Mouse (Mus musculus): ENCODE results near the gene Cxcl10. TPM values are rescaled to one million over a fixed set of nuclear protein-coding genes. Genes with fewer than 3 reads are reported as not detected.

Cxcl10 gene
- polyA plus RNA-seq, 1 experiment from 2014 or later: 3.5 TPM

DNA sequence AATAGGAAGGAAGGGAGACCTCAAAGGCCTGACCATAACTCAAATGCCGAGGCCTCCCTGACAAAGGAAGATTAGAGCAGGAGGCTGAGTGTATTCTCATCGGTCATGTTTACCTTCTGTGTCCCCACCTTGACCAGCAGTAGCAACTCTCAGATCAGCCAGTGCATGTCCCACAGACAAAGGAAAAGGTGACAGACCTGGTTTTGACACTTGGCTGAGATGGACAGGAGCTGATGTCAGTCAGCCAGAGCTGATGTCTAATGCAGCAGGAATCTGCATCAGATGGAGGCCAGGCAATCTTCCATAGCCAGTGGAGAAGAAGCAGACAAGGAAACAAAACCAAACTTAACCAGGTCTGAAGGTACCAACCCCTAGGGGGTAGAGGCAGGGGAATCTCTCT lies 23.9 kb upstream of the Cxcl10 start:
- H3K36me3 ChIP-seq (ENCODE audit: control insufficient read depth, insufficient read depth): no peaks in the 10 kb centered on the region
- no peaks in the 10 kb centered on the region for H3K9me3 ChIP-seq (replicated peaks; ENCODE audit: control insufficient read depth, low read length)
- H3K27me3 ChIP-seq (ENCODE audit: control insufficient read depth, insufficient read depth, low read depth, low read length): no peaks in the 10 kb centered on the region
- no peak overlapping the region for H3K27ac ChIP-seq (ENCODE audit: low read length)
- H3K4me2 ChIP-seq (ENCODE audit: low read depth, low read length): no peak overlapping the region
- ATAC-seq (ENCODE audit: low read depth): no peak
- H3K4me1 ChIP-seq (ENCODE audit: control insufficient read depth, low read depth, low read length): peaks cover 19% of the 10 kb centered on the region
- H3K4me3 ChIP-seq (ENCODE audit: low read depth, low read length): no peak overlapping the region
- 10% methylated on average over 2 of the region's 2 CpGs for WGBS (ENCODE audit: insufficient replicate concordance)
- H3K9ac ChIP-seq (ENCODE audit: low read depth, low read length): no peak overlapping the region

DNA sequence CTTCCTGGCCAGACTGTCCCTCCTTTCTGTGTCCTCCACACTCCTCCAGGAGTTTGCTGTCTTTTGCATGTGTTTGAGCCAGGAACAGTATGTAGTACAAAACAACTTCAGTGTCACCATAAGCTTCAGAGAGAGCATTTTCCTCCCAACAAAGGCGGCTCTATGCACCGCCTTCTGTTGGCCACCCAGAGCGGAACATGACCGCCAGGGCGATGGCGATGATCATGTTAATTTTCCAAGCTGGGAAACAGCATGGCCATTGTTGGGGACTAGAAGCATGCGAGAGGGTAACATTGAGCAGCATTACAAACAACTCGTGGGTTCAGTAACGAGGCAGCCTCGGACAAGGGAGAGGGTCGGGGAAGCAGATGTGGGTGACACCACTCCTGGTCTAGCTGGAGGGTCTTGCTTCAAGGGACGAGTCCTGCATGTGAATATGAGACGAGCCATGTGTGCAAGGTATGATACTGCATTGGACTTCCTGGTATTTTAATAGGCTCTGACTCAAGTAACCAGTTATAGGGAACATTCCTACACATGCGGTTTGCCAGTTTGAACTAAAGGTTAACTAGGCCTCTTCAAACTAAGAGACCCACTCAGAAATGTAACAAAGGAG lies 22.8 kb upstream of the Cxcl10 start:
- no peak for ATAC-seq (ENCODE audit: low read depth)
- H3K4me1 ChIP-seq (ENCODE audit: control insufficient read depth, low read depth, low read length): peaks cover 19% of the 10 kb centered on the region
- no peak overlapping the region for H3K9ac ChIP-seq (ENCODE audit: low read depth, low read length)
- no peaks in the 10 kb centered on the region for H3K9me3 ChIP-seq (replicated peaks; ENCODE audit: control insufficient read depth, low read length)
- no peaks in the 10 kb centered on the region for H3K36me3 ChIP-seq (ENCODE audit: control insufficient read depth, insufficient read depth)
- H3K4me3 ChIP-seq (ENCODE audit: low read depth, low read length): no peak overlapping the region
- no peaks in the 10 kb centered on the region for H3K27me3 ChIP-seq (ENCODE audit: control insufficient read depth, insufficient read depth, low read depth, low read length)
- no peak overlapping the region for H3K4me2 ChIP-seq (ENCODE audit: low read depth, low read length)
- whole genome bisulfite sequencing (ENCODE audit: insufficient replicate concordance): 68% methylated on average over 14 of the region's 14 CpGs
- H3K27ac ChIP-seq (ENCODE audit: low read length): no peak overlapping the region

DNA sequence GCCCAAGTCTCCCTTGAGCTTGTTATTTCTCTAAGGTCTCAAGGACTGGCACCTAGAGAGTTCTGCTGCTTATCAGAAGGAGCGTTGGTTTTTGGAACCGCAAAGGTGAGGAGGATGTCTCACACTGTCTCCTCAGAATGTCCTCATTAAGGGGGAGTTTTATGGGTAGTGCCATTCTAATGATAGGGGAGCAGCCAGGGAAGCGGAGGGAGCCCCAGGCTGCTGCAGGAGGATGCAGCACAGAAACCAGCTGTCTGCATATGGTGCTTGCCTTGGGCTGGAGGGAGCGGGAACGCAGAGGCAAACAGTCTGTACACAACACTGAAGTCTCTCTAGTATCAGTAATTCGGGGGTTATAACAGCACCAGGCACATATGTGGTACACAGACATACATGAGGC lies 22.2 kb upstream of the Cxcl10 start:
- no peak for ATAC-seq (ENCODE audit: low read depth)
- WGBS (ENCODE audit: insufficient replicate concordance): 62% methylated on average over 6 of the region's 6 CpGs
- H3K27me3 ChIP-seq (ENCODE audit: control insufficient read depth, insufficient read depth, low read depth, low read length): no peaks in the 10 kb centered on the region

DNA sequence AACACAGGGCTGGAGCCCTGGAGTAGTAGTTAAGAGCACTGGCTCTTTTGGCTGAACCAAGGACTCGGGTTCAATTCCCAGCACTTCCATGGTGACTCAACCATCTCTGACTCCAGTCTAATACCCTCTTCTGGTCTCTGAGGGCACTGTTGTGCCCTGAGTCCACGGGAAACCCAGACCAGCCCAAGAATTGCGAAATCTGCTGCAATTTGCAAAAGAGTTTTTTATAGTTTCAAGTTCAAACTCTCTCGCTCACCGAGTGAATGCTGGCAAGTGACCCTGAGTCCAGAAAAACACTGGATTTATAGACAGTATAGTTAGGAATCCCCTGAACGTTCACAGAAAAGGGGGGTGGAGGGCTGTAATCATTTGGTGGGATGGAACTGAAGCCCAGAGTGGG lies 21.7 kb upstream of the Cxcl10 start:
- Histone ChIP-seq H3K4me1 (ENCODE audit: control insufficient read depth, low read depth, low read length) (peaks cover 14% of the 10 kb centered on the region), H3K36me3 (ENCODE audit: control insufficient read depth, insufficient read depth) (no peaks in the 10 kb centered on the region), H3K27me3 (ENCODE audit: control insufficient read depth, insufficient read depth, low read depth, low read length) (no peaks in the 10 kb centered on the region), H3K9ac (ENCODE audit: low read depth, low read length) (no peak overlapping the region), H3K27ac (ENCODE audit: low read length) (no peak overlapping the region), H3K4me2 (ENCODE audit: low read depth, low read length) (no peak overlapping the region), H3K4me3 (ENCODE audit: low read depth, low read length) (no peak overlapping the region), H3K9me3 (replicated peaks; ENCODE audit: control insufficient read depth, low read length) (no peaks in the 10 kb centered on the region)
- 43% methylated on average over 6 of the region's 6 CpGs for WGBS (ENCODE audit: insufficient replicate concordance)
- no peak for ATAC-seq (ENCODE audit: low read depth)

More for the DNA sequence above, 22.2 kb upstream of the Cxcl10 start:
- peaks cover 17% of the 10 kb centered on the region for H3K4me1 ChIP-seq (ENCODE audit: control insufficient read depth, low read depth, low read length)
- H3K9me3 ChIP-seq (replicated peaks; ENCODE audit: control insufficient read depth, low read length): no peaks in the 10 kb centered on the region
- H3K9ac ChIP-seq (ENCODE audit: low read depth, low read length): no peak overlapping the region
- no peak overlapping the region for H3K4me3 ChIP-seq (ENCODE audit: low read depth, low read length)
- H3K4me2 ChIP-seq (ENCODE audit: low read depth, low read length): no peak overlapping the region
- H3K27ac ChIP-seq (ENCODE audit: low read length): no peak overlapping the region
- no peaks in the 10 kb centered on the region for H3K36me3 ChIP-seq (ENCODE audit: control insufficient read depth, insufficient read depth)

DNA sequence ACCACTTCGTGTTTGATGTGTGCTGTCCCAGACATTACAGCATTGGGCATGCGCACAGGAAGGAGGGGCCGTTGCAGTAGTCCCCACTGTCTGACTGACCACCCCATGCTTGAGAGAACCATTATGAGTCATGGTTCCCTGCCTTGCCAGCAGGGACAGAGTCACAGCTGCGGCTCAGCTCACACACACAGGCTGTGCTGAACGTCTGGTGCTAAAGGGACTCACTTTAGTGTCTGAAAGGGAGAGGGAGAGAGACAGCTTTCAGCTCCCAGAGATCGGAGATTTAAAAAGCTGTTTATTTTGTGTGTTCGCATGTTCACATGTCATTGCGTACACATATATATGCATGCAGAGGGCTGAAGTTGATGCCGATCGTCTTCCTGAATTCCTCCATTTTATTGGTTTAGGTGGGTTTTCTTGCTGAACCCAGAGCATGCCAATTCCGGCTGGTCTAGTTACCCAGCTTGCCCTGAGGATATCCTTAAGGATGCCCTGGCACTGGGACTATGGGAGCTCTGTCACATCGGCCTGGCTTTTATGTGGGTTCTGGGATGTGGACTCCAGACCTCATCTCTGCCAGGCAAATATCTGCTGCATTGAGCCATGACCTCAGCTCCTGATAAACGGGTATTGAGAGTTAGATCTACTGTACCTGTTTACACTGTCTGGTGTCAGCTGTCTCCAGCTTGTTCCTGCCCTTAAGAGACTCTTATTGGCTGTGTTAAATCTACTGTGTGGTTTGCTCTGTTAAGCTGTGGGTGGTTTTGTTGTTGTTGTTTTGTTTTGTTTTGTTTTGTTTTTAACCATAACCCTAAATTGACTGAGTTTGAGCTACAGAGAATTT lies 20.7 kb upstream of the Cxcl10 start:
- Histone ChIP-seq H3K27ac (ENCODE audit: low read length) (peak overlapping the region; percentile 40; the same call in 1 of the 2 replicates), H3K27me3 (ENCODE audit: control insufficient read depth, insufficient read depth, low read depth, low read length) (no peaks in the 10 kb centered on the region), H3K36me3 (ENCODE audit: control insufficient read depth, insufficient read depth) (no peaks in the 10 kb centered on the region), H3K4me2 (ENCODE audit: low read depth, low read length) (no peak overlapping the region), H3K4me3 (ENCODE audit: low read depth, low read length) (no peak overlapping the region), H3K9ac (ENCODE audit: low read depth, low read length) (no peak overlapping the region), H3K4me1 (ENCODE audit: control insufficient read depth, low read depth, low read length) (peaks cover 14% of the 10 kb centered on the region), H3K9me3 (replicated peaks; ENCODE audit: control insufficient read depth, low read length) (no peaks in the 10 kb centered on the region)
- peak; percentile 37 for ATAC-seq (ENCODE audit: low read depth)
- 55% methylated on average over 13 of the region's 13 CpGs for WGBS (ENCODE audit: insufficient replicate concordance)

DNA sequence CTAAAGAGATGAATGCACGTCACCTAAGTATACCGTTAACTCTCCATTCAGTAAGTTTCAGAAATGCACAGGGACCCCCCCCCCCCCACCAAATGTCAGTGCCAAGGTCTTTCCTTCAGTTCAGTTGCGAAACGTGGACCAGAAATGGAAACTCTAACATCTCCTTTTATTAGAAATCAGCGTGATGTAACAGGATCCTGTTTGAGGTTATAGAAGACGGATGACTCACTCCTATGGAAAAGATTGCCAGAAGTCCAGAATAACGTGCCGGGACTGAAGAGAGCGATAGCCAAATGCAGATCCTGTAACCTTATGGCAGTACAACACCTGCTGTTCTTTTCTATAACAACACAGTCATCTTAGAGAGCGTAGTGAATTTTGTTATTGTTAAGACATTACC lies 19.7 kb upstream of the Cxcl10 start:
- H3K4me2 ChIP-seq (ENCODE audit: low read depth, low read length): no peak overlapping the region
- no peak for ATAC-seq (ENCODE audit: low read depth)
- H3K9me3 ChIP-seq (replicated peaks; ENCODE audit: control insufficient read depth, low read length): no peaks in the 10 kb centered on the region
- H3K36me3 ChIP-seq (ENCODE audit: control insufficient read depth, insufficient read depth): no peaks in the 10 kb centered on the region
- no peak overlapping the region for H3K9ac ChIP-seq (ENCODE audit: low read depth, low read length)
- peaks cover 14% of the 10 kb centered on the region for H3K4me1 ChIP-seq (ENCODE audit: control insufficient read depth, low read depth, low read length)
- 47% methylated on average over 10 of the region's 10 CpGs for WGBS (ENCODE audit: insufficient replicate concordance)
- no peak overlapping the region; the same call in 1 of the 2 replicates for H3K27ac ChIP-seq (ENCODE audit: low read length)
- no peaks in the 10 kb centered on the region for H3K27me3 ChIP-seq (ENCODE audit: control insufficient read depth, insufficient read depth, low read depth, low read length)
- H3K4me3 ChIP-seq (ENCODE audit: low read depth, low read length): no peak overlapping the region

DNA sequence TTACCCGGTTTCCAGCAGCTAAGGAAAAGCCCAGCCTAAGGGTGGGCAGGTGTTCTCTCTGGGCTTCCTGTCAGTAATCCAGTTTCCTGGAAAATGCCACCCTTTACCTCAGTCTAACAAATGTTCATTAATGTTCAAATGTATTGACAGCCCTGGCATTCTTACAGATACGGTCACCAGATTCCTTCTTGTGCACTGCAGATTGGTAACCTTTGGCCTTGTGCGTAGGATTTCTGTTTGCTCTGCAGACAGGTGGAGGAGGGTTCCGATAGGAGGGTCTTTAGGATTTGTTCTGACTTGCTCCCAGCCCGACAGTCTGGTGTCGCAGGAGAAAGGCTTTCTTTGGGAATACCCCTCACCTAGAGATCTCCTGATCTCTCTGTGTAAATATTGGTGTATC lies 17.9 kb upstream of the Cxcl10 start:
- H3K4me2 ChIP-seq (ENCODE audit: low read depth, low read length): no peak overlapping the region

DNA sequence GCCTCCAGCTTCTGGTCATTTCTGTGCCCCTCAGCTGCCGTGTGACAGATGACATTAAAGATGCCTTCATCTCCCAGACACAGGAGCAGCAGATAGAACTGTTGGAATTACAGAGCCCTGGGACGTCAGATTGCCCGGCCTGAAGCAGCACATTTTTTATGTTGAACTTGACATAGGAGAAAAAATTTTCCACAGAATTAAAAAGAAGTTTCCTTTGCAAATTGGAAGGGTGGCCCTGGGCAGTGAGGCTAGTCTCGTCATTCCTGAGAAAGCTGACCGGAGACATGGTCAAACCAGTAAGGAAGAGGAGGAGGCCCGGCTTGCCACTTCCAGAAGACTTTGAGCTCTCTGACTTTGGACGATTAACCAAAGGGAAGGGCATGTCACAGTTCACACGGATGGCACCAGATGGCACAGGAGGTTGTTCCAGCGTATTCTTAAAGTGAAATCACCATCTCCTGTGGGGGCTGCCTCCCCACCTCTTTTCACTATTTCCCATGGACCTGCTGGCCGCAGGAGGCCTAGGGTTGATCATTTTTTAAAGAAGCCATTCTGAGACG lies 16.5 kb upstream of the Cxcl10 start:
- Histone ChIP-seq H3K27me3 (ENCODE audit: control insufficient read depth, insufficient read depth, low read depth, low read length) (no peaks in the 10 kb centered on the region), H3K4me1 (ENCODE audit: control insufficient read depth, low read depth, low read length) (peaks cover 11% of the 10 kb centered on the region), H3K4me2 (ENCODE audit: low read depth, low read length) (no peak overlapping the region), H3K9me3 (replicated peaks; ENCODE audit: control insufficient read depth, low read length) (no peaks in the 10 kb centered on the region), H3K36me3 (ENCODE audit: control insufficient read depth, insufficient read depth) (no peaks in the 10 kb centered on the region), H3K4me3 (ENCODE audit: low read depth, low read length) (no peak overlapping the region), H3K27ac (ENCODE audit: low read length) (no peak overlapping the region), H3K9ac (ENCODE audit: low read depth, low read length) (no peak overlapping the region)
- no peak for ATAC-seq (ENCODE audit: low read depth)
- 67% methylated on average over 11 of the region's 11 CpGs for WGBS (ENCODE audit: insufficient replicate concordance)

More for the DNA sequence above, 17.9 kb upstream of the Cxcl10 start:
- no peaks in the 10 kb centered on the region for H3K27me3 ChIP-seq (ENCODE audit: control insufficient read depth, insufficient read depth, low read depth, low read length)
- H3K36me3 ChIP-seq (ENCODE audit: control insufficient read depth, insufficient read depth): no peaks in the 10 kb centered on the region
- H3K4me3 ChIP-seq (ENCODE audit: low read depth, low read length): no peak overlapping the region
- 58% methylated on average over 6 of the region's 6 CpGs for WGBS (ENCODE audit: insufficient replicate concordance)
- H3K9ac ChIP-seq (ENCODE audit: low read depth, low read length): no peak overlapping the region
- no peaks in the 10 kb centered on the region for H3K9me3 ChIP-seq (replicated peaks; ENCODE audit: control insufficient read depth, low read length)
- ATAC-seq (ENCODE audit: low read depth): peak; percentile 53
- peak overlapping the region; percentile 27; the same call in 1 of the 2 replicates for H3K27ac ChIP-seq (ENCODE audit: low read length)
- H3K4me1 ChIP-seq (ENCODE audit: control insufficient read depth, low read depth, low read length): peaks cover 11% of the 10 kb centered on the region

DNA sequence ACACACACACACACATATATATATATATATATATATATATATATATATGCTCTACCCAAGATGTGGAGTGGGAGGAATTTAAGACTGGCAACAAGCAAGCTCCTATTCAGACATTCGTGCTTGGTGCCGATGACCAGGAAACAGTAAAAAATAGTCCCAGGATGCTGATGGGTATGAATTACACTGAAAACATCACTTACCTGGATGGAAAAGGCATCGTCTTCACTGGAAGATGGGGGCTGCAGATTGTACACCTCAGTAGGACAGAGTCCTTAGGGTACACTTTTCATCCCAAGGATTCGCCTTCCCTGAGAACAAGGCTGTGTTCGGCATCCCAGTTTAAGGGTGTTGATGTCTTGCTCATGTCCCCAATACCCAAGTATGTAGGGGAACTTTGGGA lies 15.3 kb upstream of the Cxcl10 start:
- no peaks in the 10 kb centered on the region for H3K27me3 ChIP-seq (ENCODE audit: control insufficient read depth, insufficient read depth, low read depth, low read length)
- WGBS (ENCODE audit: insufficient replicate concordance): 79% methylated on average over 5 of the region's 5 CpGs
- H3K4me1 ChIP-seq (ENCODE audit: control insufficient read depth, low read depth, low read length): peaks cover 8% of the 10 kb centered on the region
- no peak overlapping the region for H3K9ac ChIP-seq (ENCODE audit: low read depth, low read length)
- ATAC-seq (ENCODE audit: low read depth): no peak
- H3K9me3 ChIP-seq (replicated peaks; ENCODE audit: control insufficient read depth, low read length): no peaks in the 10 kb centered on the region
- no peak overlapping the region for H3K4me2 ChIP-seq (ENCODE audit: low read depth, low read length)
- no peak overlapping the region for H3K4me3 ChIP-seq (ENCODE audit: low read depth, low read length)
- H3K36me3 ChIP-seq (ENCODE audit: control insufficient read depth, insufficient read depth): no peaks in the 10 kb centered on the region
- no peak overlapping the region for H3K27ac ChIP-seq (ENCODE audit: low read length)

Measured in liver, embryonic 16.5 days (tissue).